Mouse (Mus musculus): ENCODE results near the gene Sh3d19.
A peak's percentile ranks its signal among the peaks of the same experiment; 100 is the strongest.
"Not testable (repeated sequence)": the region's sequence is repeated elsewhere in the genome, so short reads cannot be mapped to it uniquely, and the experiment has no call there.

The Sh3d19 gene

DNA sequence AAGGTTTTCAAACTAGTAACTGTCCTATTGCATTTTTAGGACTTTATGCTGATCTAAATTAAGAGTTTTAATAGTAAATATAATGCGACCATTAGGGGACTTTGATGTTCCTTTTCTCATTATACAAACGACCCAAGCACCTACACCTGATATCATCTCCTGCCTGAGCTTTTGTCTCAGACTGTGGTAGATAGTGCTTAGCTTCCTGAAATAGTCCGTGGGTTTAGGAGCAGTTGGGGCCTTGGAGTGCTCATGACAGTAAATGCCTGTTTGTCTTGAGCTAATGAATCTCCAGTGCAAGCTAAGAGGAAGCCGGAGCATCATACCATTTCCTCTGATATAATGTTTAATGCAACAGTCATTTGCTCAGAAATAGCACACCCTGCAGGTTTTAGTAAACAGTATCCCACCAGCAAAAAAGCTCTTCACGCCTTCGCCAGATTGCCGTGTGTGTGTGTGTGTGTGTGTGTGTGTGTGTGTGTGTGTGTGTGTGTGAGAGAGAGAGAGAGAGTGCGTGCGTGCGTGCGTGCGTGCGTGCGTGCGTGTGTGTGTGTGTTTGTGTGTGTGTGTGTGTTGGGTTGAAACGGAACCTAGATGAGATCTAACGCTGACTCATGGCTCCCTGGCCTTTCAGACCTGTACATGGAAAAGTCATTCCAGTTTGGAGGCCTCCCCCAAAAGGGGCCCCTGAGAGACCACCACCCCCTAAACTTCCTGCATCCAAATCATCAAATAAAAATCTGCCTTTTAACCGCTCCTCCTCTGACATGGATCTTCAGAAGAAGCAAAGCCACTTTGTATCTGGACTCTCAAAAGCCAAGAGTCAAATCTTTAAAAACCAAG lies 132.8 kb downstream of the Sh3d19 start:
- DNase-seq, result no peak

DNA sequence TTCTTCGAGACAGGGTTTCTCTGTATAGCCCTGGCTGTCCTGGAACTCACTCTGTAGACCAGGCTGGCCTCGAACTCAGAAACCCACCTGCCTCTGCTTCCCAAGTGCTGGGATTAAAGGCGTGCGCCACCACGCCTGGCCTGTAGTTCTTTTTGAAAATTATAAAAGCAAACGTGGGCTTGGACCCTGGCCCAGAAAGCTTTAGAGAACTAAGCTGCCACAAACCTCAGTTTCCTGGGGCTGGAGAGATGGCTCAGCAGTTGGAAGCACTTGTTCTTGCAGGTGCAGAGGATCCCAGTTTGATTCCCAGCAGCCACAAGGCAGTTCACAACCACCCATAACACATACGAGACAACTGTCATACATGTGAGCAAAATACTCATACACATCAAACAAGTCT lies 133.5 kb downstream of the Sh3d19 start:
- not testable (repeated sequence) for DNase-seq

- DNase-seq, result no peak
These were observed 134.0 kb downstream of the Sh3d19 start for GRCm38 (mm10) chr3:86104909-86105308.

- no peak for DNase-seq
These were observed 135.2 kb downstream of the Sh3d19 start for GRCm38 (mm10) chr3:86106086-86106632.

DNA sequence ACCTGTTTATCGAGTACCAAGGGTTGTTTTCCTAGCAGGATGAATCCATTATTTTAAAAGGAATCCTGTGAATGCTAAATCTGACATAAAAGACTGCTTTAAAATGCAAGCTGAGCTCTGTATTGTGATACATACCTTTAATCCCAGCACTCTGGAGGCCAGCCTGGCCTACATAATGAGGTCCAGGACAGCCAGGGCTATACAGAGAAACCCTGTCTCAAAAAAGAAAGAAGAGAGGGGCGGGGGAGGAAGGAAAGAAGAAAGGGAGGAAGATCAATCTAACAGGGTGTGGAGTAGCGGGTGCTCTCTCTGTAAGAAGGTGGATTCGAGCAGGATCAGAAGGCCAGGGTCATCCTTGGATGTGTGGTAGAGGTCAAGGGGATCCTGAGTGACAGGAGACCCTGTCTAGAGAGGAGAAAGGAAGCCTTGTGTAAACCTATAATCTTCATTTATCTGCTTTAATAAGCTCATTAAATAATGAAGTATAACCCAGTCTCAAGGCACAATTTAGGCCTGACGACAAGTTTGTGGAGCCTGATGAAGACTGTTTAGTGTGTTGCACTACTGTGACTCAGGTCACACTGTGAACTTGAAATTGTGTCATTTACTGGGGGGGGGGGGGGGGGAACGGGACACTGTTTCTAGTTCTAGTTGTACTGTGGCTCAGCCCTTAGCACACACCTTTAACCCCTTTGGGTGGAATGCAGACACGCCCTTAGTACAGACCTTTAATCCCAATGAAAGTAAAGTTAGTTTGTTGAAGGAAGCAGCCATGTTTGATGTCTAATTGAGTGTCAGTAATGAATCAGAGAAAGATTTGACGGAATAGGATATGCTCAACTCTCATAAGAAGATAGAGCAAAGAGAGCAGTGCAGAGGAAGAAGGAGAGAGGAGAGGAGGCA lies 137.0 kb downstream of the Sh3d19 start:
- DNase-seq, result no peak

- DNase-seq, result no peak
These were observed 137.7 kb downstream of the Sh3d19 start for GRCm38 (mm10) chr3:86108576-86108975.

DNA sequence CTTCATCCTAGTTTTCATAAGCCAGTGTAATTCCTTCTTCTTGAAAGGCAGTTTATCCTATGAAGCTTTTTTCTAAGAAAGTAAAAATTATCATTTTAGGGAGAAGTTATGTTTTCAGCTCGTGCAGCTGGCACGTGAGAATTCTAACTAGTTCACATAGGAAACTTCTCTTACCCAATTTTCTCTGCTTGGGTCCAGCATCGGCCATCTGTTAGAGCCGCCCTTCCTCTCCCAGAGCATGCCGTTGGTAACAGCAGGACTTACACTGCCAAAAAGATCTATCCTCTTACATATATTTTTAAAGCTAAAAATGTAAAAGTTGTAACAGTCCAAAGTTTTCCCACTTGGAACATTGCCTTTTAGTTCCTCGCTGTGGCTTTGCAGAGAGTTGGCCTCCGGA lies 138.2 kb downstream of the Sh3d19 start:
- DNase-seq, result no peak

DNA sequence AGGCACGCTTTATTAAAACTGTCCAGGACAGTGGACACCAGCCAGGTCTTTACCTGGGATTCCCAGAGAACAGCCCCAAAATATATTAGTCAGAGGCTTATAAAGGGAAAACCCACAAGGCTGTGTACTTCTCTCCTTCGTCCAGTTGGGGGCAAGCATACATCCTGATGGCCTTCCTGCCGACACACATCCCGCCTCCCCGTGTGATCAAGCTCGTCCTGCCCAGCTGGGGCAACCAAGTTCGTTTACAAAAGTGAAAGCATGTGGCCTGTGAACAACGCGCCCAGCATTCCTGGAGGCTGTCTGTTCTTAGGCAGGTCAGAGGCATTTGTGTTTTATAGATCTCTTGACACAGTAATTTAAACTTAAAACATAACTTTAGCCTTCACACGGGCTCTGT lies 139.2 kb downstream of the Sh3d19 start:
- no peak for DNase-seq

- DNase-seq, result no peak
These were observed 141.9 kb downstream of the Sh3d19 start for GRCm38 (mm10) chr3:86112766-86113165.

DNA sequence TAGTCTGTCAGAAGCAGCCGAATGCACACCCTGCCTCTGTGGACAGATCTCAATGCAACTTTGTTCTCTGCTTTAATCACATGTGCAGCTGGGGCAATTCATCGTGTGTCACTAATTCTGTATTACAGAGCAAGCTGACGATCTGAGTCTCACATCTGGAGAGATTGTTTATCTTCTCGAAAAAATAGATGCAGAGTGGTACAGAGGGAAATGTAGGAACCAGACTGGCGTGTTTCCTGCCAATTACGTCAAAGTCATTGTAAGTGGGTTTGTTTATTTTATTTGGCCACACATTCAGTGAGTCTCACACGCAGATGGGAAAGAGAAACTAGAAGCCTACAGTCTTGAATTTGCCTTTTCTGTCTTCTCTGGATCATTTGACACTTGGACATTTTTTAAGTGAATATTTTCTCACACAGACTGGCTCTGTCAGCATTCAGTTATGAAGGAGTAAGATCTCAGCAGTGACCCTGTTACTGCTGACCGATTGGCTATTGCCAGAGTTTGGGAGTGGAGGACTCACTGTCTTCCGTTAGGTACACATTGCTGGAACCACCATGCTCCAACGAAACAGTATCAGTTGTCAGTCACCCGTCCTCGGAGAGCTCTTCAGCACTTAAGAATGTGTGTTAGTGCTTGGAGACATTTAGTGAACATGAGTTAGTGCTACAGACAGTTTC lies 143.9 kb downstream of the Sh3d19 start:
- DNase-seq, result peak; percentile 72

GRCm38 (mm10) chr3:86116951-86117350 lies 146.0 kb downstream of the Sh3d19 start:
- no peak for DNase-seq

DNA sequence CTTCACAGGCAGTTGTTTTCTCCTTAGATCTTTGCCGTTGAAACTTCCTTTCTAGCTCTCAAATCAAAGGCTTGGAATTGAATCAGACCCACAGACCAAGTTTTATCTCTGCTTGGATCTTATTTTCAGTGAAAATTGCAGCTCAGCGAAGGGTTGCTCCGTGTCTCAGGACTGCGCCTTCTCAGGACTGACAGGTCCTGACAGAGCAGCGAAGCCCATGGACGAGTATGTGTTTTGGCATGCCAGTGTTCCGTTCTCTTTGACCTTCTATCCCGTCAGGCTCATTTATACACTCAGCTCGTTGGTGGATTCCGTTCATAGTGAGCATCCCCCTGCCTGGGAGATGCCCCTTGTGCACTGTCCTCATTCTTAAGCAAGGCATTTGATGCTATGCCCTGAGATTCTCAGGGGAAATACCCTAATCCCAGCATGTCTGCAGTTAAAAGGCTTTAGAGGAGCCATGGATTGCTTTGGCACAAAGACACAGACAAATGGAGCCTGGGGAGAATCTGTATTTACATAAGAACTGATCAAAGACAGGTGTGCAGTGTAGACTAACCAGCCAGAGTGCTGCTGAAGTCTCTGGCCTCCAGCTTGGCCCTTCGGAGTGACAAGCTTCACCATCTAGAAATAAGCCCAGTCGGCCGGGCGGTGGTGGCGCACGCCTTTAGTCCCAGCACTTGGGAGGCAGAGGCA lies 148.5 kb downstream of the Sh3d19 start:
- DNase-seq, result no peak

DNA sequence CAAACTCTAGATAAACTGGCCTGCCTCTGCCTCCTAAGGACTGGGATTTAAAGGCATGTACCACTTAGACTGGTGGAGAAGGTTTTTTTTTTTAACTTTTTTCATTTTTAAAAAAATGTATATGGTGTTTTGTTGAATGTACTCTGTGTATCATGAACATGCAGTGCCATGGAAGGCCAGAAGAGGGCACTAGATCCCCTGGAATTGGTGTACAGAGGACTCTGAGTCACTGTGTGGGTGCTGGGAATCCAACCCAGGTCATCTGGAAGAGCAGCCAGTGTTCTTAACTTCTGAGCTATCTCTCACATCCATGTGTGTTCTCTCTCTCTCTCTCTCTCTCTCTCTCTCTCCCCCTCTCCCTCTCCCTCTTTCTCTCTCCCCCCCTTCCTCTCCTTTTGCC lies 151.2 kb downstream of the Sh3d19 start:
- no peak for DNase-seq

DNA sequence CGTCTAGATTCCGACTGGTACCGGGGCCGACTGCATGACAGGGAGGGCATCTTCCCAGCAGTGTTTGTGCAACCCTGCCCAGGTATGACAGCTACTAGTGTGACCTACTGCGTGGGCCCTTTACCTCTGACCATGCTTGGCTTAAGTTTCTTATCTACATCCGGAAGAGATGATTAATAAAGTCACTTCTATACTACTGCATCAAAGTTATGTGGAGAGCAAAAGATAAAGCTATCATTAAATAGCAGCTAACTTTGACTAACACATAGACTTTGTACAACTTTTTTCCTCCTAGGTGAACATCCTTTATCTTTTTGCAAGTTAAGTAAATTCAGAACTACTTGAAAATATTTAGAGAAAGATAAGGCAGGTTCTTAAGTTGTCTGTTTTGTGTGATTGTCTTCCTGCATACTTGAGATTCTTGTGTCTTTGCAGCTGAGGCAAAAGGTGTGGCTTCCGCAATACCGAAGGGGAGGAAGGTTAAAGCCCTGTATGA lies 152.4 kb downstream of the Sh3d19 start:
- no peak for DNase-seq

DNA sequence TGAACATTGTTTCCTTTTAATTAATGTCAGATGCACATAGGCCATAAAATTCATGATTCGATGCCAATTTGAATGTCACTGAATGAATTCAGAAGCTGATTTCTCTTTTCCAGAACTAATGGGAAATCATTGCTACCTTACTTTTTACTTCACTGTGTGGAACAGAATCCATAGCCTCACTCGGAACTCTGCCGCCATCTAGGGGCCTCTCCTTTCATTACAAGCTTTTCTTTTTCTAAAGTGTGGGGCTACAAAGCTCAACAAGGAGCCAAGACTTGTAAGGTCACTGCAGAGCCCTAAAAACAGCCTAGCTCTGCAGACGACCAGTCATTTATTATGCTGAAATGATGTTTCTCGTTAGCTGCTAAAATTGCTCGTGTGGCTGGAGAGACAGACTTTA lies 158.8 kb downstream of the Sh3d19 start:
- peak; percentile 40 for DNase-seq

DNA sequence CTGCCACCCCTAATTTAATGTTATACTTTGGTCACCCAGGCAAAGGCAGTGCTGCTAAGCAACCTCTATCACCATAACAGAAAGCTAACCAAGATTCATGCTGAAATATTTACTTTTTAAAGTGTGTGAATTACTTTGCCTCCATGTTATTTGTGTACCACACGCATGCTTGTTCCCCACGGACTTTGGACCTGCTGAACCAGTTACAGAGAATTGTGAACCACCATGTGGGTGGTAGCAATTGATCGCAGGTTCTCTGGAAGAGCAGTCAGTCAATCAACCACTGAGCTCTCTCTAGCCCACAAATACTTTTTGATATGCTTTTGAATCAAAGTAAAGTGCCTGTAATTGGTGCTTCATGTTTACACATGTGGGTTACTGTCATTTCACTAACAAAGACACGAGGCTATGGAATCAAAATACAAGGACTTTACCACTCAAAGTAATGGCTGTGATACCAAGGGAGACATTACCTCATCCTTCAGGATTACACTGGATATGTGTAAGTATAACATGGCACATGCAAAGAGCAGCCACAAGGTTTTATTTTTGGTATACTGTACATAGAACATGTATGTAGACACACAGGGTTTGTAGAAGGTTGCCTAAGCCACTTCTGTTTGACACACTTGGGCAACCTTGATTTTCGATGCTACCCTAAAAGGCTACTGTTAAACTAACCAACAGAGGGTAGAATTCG lies 164.2 kb downstream of the Sh3d19 start:
- DNase-seq, result no peak

DNA sequence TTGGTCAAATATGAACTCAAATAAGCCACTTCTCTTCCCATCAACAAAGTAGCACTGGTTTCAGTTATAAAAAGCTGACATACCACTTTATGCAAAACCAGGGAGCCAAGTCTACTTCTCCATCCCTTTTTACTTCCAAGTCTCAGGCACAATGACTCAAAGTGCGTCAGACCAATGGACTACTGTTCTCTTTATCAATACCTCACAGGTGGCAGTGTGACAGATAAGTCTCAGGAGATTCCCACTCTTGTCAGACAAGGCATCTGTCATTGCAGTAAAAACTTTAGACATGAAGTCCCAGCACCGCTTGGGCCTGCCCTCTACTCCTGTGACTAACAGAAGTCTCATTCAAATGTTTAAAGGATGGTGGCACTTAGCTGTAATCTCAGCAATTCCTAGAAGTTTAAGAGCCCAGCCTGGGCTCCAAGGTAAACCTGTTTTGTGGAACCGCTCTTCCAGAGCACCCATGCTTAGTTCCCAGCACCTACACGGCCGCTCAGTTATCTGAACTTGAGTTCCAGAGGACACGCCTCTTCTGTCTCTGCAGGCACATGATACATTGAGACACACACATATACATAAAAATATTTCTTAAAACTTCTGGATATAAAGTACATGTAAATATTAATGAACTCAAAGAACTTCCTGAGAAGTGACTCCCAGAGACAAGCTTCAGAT lies 165.1 kb downstream of the Sh3d19 start:
- no peak for DNase-seq

GRCm38 (mm10) chr3:86136936-86137574 lies 166.1 kb downstream of the Sh3d19 start:
- no peak for DNase-seq

GRCm38 (mm10) chr3:86139660-86140059 lies 168.8 kb downstream of the Sh3d19 start:
- no peak for DNase-seq

GRCm38 (mm10) chr3:86141366-86141765 lies 170.5 kb downstream of the Sh3d19 start:
- DNase-seq, result no peak

Measured in layer of hippocampus, adult 9-11 months (tissue).